Mouse (Mus musculus): ENCODE measurements around the gene Hmgb3.

The Hmgb3 gene

GRCm38 (mm10) chrX:71589181-71589580 is 33.5 kb downstream of the Hmgb3 start:
- DNase-seq (ENCODE audit: low spot score in 2 of 2): no peak

GRCm38 (mm10) chrX:71601052-71601611 is 45.4 kb downstream of the Hmgb3 start:
- peak; percentile 5 to 18 for DNase-seq (ENCODE audit: low spot score in 2 of 2)
